Mouse (Mus musculus) gastrocnemius, postnatal 14 days (tissue): ENCODE measurements around the gene Arhgap10. TPM values are rescaled to one million over a fixed set of nuclear protein-coding genes. Genes with fewer than 3 reads are reported as not detected.

Experiments used
- DNase-seq: peaks from one replicate; pipeline ENCODE4 v3.0.0; 2021; ENCODE audit warnings: mixed read lengths
- intact Hi-C: fragments of 180-260 bp; cut with DNase I; formaldehyde crosslinking; loops from one replicate; pipeline ENCODE4 v1.15.1; 2025; ENCODE audit warnings: low total_unique reads
- long read RNA-seq, 2 experiments: library from polyadenylated mRNA; stranded (forward); transcript quantifications; one replicate each; pipeline ENCODE4 v2.0.0; 2021
- total RNA-seq, 2 experiments: library from RNA; stranded (reverse); gene quantifications; 2 replicates each; pipeline ENCODE4 v1.2.3; 2021

Gene Arhgap10
- total RNA-seq: 10 to 100 TPM; 43.3 to 50.0 TPM
- long read RNA-seq, experiment 1, transcript Arhgap10-201 (23 exons, 3,084 nt): major isoform, 17 of 45 reads
- long read RNA-seq, experiment 1, partial matches to known transcripts: 3 of 45 reads
- long read RNA-seq, experiment 1, other reads (novel, unspliced or antisense): 20 of 45 reads
- long read RNA-seq, experiment 2, transcript Arhgap10-201 (23 exons, 3,084 nt): major isoform, 24 of 37 reads
- long read RNA-seq, experiment 2, partial matches to known transcripts: 2 of 37 reads
- long read RNA-seq, experiment 2, other reads (novel, unspliced or antisense): 9 of 37 reads

- DNase-seq: peak; percentile 88
- intact Hi-C loops: loop anchor here (5.0 kb wide), 1 partner anchor 35 kb away; no protein-coding TSS in a partner anchor
Measured at GRCm38 (mm10) chr8:77517301-77518200, at the start of gene Arhgap10. TSS of gene Arhgap10 (minus strand) at chr8:77517953.

GRCm38 (mm10) chr8:77561441-77561840 is 43.7 kb upstream of the Arhgap10 start:
- intact Hi-C loops: no loop called here

GRCm38 (mm10) chr8:77552491-77552890 is 34.7 kb upstream of the Arhgap10 start:
- intact Hi-C loops: no loop called here
- DNase-seq: no peak

More at GRCm38 (mm10) chr8:77561441-77561840, 43.7 kb upstream of the Arhgap10 start:
- DNase-seq: no peak

DNA sequence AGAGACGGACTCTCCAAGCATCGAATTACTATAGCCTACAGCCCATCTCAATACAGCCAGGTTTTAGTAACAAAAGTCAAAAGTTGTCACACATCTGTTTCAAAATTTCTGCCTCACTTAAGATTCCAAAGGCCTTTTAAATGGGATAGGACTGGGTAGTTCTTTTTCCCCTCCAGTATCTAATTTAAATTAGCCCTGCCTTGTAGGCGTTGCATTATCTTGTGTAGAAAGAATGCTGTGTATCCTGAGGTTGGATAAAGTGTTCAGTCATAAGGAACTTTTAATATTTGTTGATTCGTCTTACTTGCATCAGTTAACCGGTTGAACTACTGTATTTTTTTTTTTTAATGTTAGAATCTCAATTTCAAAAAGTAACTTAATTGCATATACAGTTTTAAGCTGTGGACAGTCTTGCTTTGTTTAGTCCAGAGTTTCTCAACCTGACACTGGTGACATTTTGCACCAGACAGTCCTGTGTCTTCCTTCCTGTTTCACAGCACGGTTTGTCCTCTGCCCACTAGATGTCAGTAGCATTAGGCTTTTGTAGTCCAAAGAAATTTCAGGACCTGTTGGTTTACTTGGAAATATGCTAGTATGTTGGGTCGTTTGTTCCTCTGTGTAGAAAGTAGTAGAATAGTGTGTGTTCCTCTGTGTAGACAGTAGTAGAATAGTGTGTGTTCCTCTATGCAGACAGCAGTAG is 32.3 kb upstream of the Arhgap10 start:
- DNase-seq: no peak
- intact Hi-C loops: no loop called here

- intact Hi-C loops: no loop called here
Measured at GRCm38 (mm10) chr8:77549121-77549706, 31.5 kb upstream of the Arhgap10 start, which contains the start of gene Prmt9. TSS of gene Prmt9 (plus strand) at chr8:77549397.

GRCm38 (mm10) chr8:77545616-77546015 is 27.9 kb upstream of the Arhgap10 start:
- intact Hi-C loops: no loop called here
- no peak for DNase-seq

More at GRCm38 (mm10) chr8:77549121-77549706, 31.5 kb upstream of the Arhgap10 start, which contains the start of gene Prmt9:
- peak; percentile 94 for DNase-seq

GRCm38 (mm10) chr8:77544428-77544827 is 26.7 kb upstream of the Arhgap10 start:
- no peak for DNase-seq
- intact Hi-C loops: no loop called here

GRCm38 (mm10) chr8:77543152-77543777 is 25.5 kb upstream of the Arhgap10 start:
- intact Hi-C loops: no loop called here
- DNase-seq: no peak

GRCm38 (mm10) chr8:77538256-77538655 is 20.5 kb upstream of the Arhgap10 start:
- DNase-seq: no peak
- intact Hi-C loops: no loop called here

- intact Hi-C loops: no loop called here
- no peak for DNase-seq
Measured at GRCm38 (mm10) chr8:77536821-77537220, 19.1 kb upstream of the Arhgap10 start.

GRCm38 (mm10) chr8:77535026-77535595 is 17.4 kb upstream of the Arhgap10 start:
- intact Hi-C loops: loop anchor here (1.0 kb wide), 1 partner anchor 116 kb away; no protein-coding TSS in a partner anchor
- peak; percentile 45 for DNase-seq

- DNase-seq: no peak
- intact Hi-C loops: no loop called here
Measured at GRCm38 (mm10) chr8:77534358-77534992, 16.7 kb upstream of the Arhgap10 start.

DNA sequence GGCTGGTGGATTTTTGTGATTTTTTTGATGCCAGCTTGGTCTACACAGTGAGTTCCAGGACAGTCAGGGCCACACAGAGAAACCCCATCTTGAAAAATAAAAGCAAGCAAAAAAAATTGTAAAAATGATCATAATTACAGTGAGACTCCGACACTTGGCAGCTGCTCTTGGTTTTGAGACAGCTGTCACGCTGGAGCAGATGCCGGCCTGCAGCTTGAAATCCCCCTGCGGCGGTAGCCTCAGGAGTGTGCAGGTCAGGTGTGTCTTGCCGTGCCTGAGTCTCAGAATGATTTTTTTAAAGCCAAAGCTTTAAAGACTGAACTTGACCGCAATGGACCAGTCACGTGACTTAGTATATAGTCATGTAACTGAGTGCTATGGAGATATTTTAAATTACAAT is 8.4 kb upstream of the Arhgap10 start:
- no peak for DNase-seq
- intact Hi-C loops: no loop called here

- intact Hi-C loops: no loop called here
- DNase-seq: no peak
Measured at GRCm38 (mm10) chr8:77524906-77525305, 7.2 kb upstream of the Arhgap10 start.

DNA sequence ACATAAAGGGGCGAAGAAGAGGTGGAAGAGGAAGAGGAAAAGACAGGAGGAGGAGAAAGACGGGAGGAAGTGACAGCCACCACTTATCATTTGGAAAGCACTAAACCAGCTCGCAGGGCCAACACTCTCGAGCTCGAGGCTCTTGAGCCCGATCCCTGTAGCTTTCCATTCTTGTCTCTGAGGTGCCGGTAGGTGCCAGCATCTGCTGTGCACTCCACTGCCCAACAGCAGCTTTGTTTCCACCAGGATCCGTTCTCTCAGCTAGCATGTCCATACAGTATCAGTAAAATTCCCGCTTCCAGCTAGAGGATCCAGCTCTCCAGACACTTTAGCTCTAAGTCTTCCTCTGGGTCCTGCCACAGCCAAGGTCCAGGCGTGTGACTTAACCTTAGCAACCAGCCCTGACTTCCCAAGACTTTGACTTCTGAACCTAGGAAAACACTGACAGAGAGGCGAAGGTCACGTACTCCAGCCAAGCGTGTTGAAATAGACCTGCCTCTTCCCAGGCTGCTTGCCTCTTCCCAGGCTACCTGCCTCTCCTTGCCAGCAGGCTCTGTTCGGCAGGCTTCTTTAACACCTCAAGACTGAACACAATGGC is 6.4 kb upstream of the Arhgap10 start:
- no peak for DNase-seq
- intact Hi-C loops: no loop called here

- DNase-seq: no peak
- intact Hi-C loops: no loop called here
Measured at GRCm38 (mm10) chr8:77522984-77523383, 5.2 kb upstream of the Arhgap10 start.

DNA sequence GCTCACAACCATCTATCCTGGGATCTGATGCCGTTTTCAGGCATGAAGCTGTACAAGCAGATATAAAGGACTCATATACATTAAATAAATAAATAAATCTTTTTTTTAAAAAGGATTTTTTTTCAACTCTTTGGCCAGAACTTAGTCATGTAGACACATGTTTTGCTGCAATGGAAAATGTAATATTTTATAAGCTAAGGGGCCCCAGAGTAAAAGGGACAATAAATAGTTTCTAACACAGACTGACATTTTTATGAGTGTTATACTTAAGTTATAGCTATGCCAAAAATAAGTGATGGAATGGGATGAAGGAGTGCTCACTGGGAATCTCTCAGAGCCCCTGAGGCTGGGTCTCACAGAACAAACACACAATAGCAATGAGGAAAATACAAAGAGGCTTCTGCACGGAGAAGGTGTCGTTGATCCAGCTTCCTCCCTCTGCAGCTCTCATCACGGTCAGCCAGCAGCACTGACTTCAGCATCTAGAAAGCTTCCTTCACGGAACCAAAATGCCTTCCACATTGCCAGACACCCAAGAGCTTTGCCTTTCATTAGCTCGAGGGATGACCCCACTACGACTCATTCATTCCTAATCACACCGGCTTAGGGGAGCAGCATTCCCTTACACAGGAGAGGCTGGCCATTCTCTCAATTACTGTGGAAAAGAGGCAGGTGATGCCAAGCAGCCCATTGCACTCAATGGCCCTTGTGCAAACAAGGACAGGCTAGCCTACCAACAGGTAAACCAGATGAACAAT is 3.5 kb upstream of the Arhgap10 start:
- no peak for DNase-seq
- intact Hi-C loops: no loop called here
